Mouse (Mus musculus) MEL (cell line): ENCODE data around the gene Narf. TPM values are rescaled to one million over a fixed set of nuclear protein-coding genes. Genes with fewer than 3 reads are reported as not detected.

Source experiments
- DNase-seq: peaks from one replicate; pipeline ENCODE4 v3.0.0; 2011; ENCODE audit warnings: low read depth, low spot score
- H3K27ac ChIP-seq: 2 replicates; pipeline ENCODE4 v1.5.1; 2012; ENCODE audit warnings: low read depth, mild to moderate bottlenecking, control low read depth, low read length, moderate library complexity; ENCODE audit not compliant: control insufficient read depth
- H3K27me3 ChIP-seq, 2 experiments: fragments of 150-350 bp in 1 of 2; sonication (generic) in 1 of 2; 2 replicates each; pipeline ENCODE4 v1.6.1; 2012; ENCODE audit warnings: low read length in 2 of 2, mild to moderate bottlenecking in 2 of 2, improper control_type of control experiment in 1 of 2, moderate library complexity in 1 of 2; ENCODE audit not compliant: insufficient read depth in 2 of 2, control insufficient read depth in 1 of 2
- H3K36me3 ChIP-seq, 2 experiments: 2 replicates each; pipeline ENCODE4 v1.6.1; 2012 to 2014; ENCODE audit warnings: low read length in 2 of 2, improper control_type of control experiment in 1 of 2, inconsistent platforms in 1 of 2, mild to moderate bottlenecking in 1 of 2; ENCODE audit not compliant: insufficient read depth in 2 of 2, control insufficient read depth in 1 of 2
- H3K4me1 ChIP-seq, 2 experiments: fragments of 150-350 bp in 1 of 2; sonication (generic) in 1 of 2; 2 replicates each; pipeline ENCODE4 v1.6.1; 2012; ENCODE audit warnings: low read length in 2 of 2, improper control_type of control experiment in 1 of 2, mild to moderate bottlenecking in 1 of 2; ENCODE audit not compliant: insufficient read depth in 2 of 2, control insufficient read depth in 1 of 2
- H3K4me3 ChIP-seq, 2 experiments: fragments of 150-350 bp in 1 of 2; sonication (generic) in 1 of 2; 2 replicates each; pipeline ENCODE4 v1.5.1; 2012; ENCODE audit warnings: low read depth in 2 of 2, low read length in 2 of 2, mild to moderate bottlenecking in 2 of 2, moderate library complexity in 2 of 2, control low read depth in 1 of 2, improper control_type of control experiment in 1 of 2; ENCODE audit not compliant: control insufficient read depth in 1 of 2, insufficient read depth in 1 of 2
- H3K79me2 ChIP-seq: 2 replicates; pipeline ENCODE4 v1.6.1; 2012; ENCODE audit warnings: mild to moderate bottlenecking, low read length, moderate library complexity; ENCODE audit not compliant: control insufficient read depth, poor library complexity, insufficient read depth
- H3K9ac ChIP-seq: 2 replicates; pipeline ENCODE4 v1.6.1; 2012; ENCODE audit warnings: low read depth, mild to moderate bottlenecking, control low read depth, low read length, moderate library complexity; ENCODE audit not compliant: control insufficient read depth, poor library complexity, severe bottlenecking
- H3K9me3 ChIP-seq: fragments of 150-350 bp; sonication (generic); replicated peaks from 2 replicates; pipeline ENCODE4 v1.6.1; 2012; ENCODE audit warnings: mild to moderate bottlenecking, low read length, improper control_type of control experiment, moderate library complexity; ENCODE audit not compliant: insufficient read depth
- BHLHE40 ChIP-seq: IDR thresholded peaks from 2 replicates; pipeline ENCODE4 v1.6.1; 2012; ENCODE audit warnings: low read depth, mild to moderate bottlenecking, inconsistent platforms, low read length, improper control_type of control experiment, borderline replicate concordance
- CHD1 ChIP-seq: IDR thresholded peaks from 2 replicates; pipeline ENCODE4 v1.6.1; 2012; ENCODE audit warnings: low read depth, mild to moderate bottlenecking, inconsistent platforms, low read length, improper control_type of control experiment
- CTCF ChIP-seq, 3 experiments: IDR thresholded peaks in 2 of 3; conservative IDR thresholded peaks in 1 of 3; 2 replicates each; pipeline ENCODE4 v1.5.1; 2011 to 2012; ENCODE audit warnings: low read length in 3 of 3, low read depth in 2 of 3, mild to moderate bottlenecking in 2 of 3, improper control_type of control experiment in 1 of 3, inconsistent platforms in 1 of 3, mixed read lengths in 1 of 3, moderate library complexity in 1 of 3; ENCODE audit not compliant: control insufficient read depth in 1 of 3, insufficient read depth in 1 of 3, poor library complexity in 1 of 3, severe bottlenecking in 1 of 3
- E2F4 ChIP-seq: IDR thresholded peaks from 2 replicates; pipeline ENCODE4 v1.6.1; 2011; ENCODE audit warnings: low read depth, low read length, improper control_type of control experiment, borderline replicate concordance
- ELF1 ChIP-seq: IDR thresholded peaks from 2 replicates; pipeline ENCODE4 v1.6.1; 2014; ENCODE audit warnings: low read depth, mild to moderate bottlenecking, inconsistent platforms, low read length, improper control_type of control experiment, moderate library complexity
- GABPA ChIP-seq: IDR thresholded peaks from 2 replicates; pipeline ENCODE4 v1.6.1; 2012; ENCODE audit warnings: low read depth, mild to moderate bottlenecking, inconsistent platforms, low read length, improper control_type of control experiment, moderate library complexity
- GATA1 ChIP-seq: IDR thresholded peaks from 2 replicates; pipeline ENCODE4 v1.6.1; 2011; ENCODE audit warnings: low read depth, low read length, improper control_type of control experiment
- HCFC1 ChIP-seq: IDR thresholded peaks from 2 replicates; pipeline ENCODE4 v1.6.1; 2012; ENCODE audit warnings: low read depth, mild to moderate bottlenecking, inconsistent platforms, low read length, improper control_type of control experiment, moderate library complexity
- KAT2A ChIP-seq: conservative IDR thresholded peaks from 2 replicates; pipeline ENCODE4 v1.6.1; 2012; ENCODE audit warnings: low read depth, low read length, improper control_type of control experiment, inconsistent platforms
- MAZ ChIP-seq: IDR thresholded peaks from 2 replicates; pipeline ENCODE4 v1.6.1; 2012; ENCODE audit warnings: low read depth, mild to moderate bottlenecking, inconsistent platforms, low read length, improper control_type of control experiment
- MXI1 ChIP-seq: IDR thresholded peaks from 2 replicates; pipeline ENCODE4 v1.6.1; 2011; ENCODE audit warnings: mild to moderate bottlenecking, low read depth, low read length, improper control_type of control experiment
- MYB ChIP-seq: IDR thresholded peaks from 2 replicates; pipeline ENCODE4 v1.6.1; 2011; ENCODE audit warnings: mild to moderate bottlenecking, low read depth, low read length, improper control_type of control experiment
- MYC ChIP-seq: IDR thresholded peaks from 2 replicates; pipeline ENCODE4 v1.6.1; 2011; ENCODE audit warnings: low read depth, mild to moderate bottlenecking, low read length, improper control_type of control experiment, moderate library complexity
- NRF1 ChIP-seq: IDR thresholded peaks from 2 replicates; pipeline ENCODE4 v1.6.1; 2014; ENCODE audit warnings: low read depth, mild to moderate bottlenecking, inconsistent platforms, low read length, improper control_type of control experiment, moderate library complexity; ENCODE audit not compliant: poor library complexity, insufficient read depth, severe bottlenecking
- POLR2AphosphoS5 ChIP-seq: IDR thresholded peaks from 2 replicates; pipeline ENCODE4 v1.6.1; 2012; ENCODE audit warnings: low read depth, borderline replicate concordance, mild to moderate bottlenecking, inconsistent platforms, low read length, moderate library complexity, mixed read lengths
- RAD21 ChIP-seq: IDR thresholded peaks from 2 replicates; pipeline ENCODE4 v1.6.1; 2011; ENCODE audit warnings: mild to moderate bottlenecking, low read depth, low read length, improper control_type of control experiment
- RCOR1 ChIP-seq: IDR thresholded peaks from 2 replicates; pipeline ENCODE4 v1.6.1; 2012; ENCODE audit warnings: low read depth, mild to moderate bottlenecking, inconsistent platforms, low read length, improper control_type of control experiment
- SIN3A ChIP-seq: IDR thresholded peaks from 2 replicates; pipeline ENCODE4 v1.6.1; 2012; ENCODE audit warnings: low read length, improper control_type of control experiment, inconsistent platforms
- SMC3 ChIP-seq: IDR thresholded peaks from 2 replicates; pipeline ENCODE4 v1.6.1; 2011; ENCODE audit warnings: low read depth, low read length, improper control_type of control experiment
- TAL1 ChIP-seq: IDR thresholded peaks from 2 replicates; pipeline ENCODE4 v1.6.1; 2012; ENCODE audit warnings: mild to moderate bottlenecking, inconsistent platforms, low read length, moderate library complexity, mixed read lengths
- TBP ChIP-seq: IDR thresholded peaks from 2 replicates; pipeline ENCODE4 v1.8.0; 2011; ENCODE audit warnings: low read depth, low read length, improper control_type of control experiment
- TCF12 ChIP-seq: IDR thresholded peaks from 2 replicates; pipeline ENCODE4 v1.6.1; 2014; ENCODE audit warnings: low read depth, mild to moderate bottlenecking, inconsistent platforms, low read length, improper control_type of control experiment, moderate library complexity
- USF1 ChIP-seq: IDR thresholded peaks from 2 replicates; pipeline ENCODE4 v1.6.1; 2014; ENCODE audit warnings: low read depth, mild to moderate bottlenecking, inconsistent platforms, low read length, improper control_type of control experiment, moderate library complexity
- ZC3H11A ChIP-seq: IDR thresholded peaks from 2 replicates; pipeline ENCODE4 v1.6.1; 2012; ENCODE audit warnings: low read depth, mild to moderate bottlenecking, inconsistent platforms, low read length, improper control_type of control experiment
- ZKSCAN1 ChIP-seq: IDR thresholded peaks from 2 replicates; pipeline ENCODE4 v1.6.1; 2012; ENCODE audit warnings: low read depth, mild to moderate bottlenecking, inconsistent platforms, low read length, improper control_type of control experiment, moderate library complexity
- ZMIZ1 ChIP-seq: IDR thresholded peaks from 2 replicates; pipeline ENCODE4 v1.6.1; 2012; ENCODE audit warnings: low read depth, mild to moderate bottlenecking, inconsistent platforms, low read length, improper control_type of control experiment, moderate library complexity
- ZNF384 ChIP-seq: IDR thresholded peaks from 2 replicates; pipeline ENCODE4 v1.6.1; 2012; ENCODE audit warnings: low read depth, mild to moderate bottlenecking, inconsistent platforms, low read length, improper control_type of control experiment
- polyA plus RNA-seq, 2 experiments: library from polyadenylated mRNA; stranded (reverse) in 1 of 2; unstranded in 1 of 2; fragments of >175 nt in 1 of 2; fragments of >200 nt in 1 of 2; gene quantifications; 2 replicates each; pipeline versions ENCODE4 v1.2.1 to v1.2.4; 2012; ENCODE audit warnings: low replicate concordance in 2 of 2, low read depth in 1 of 2; ENCODE audit not compliant: insufficient read length in 2 of 2, insufficient read depth in 1 of 2, missing spikeins in 1 of 2
- total RNA-seq: library from RNA; depleted of rRNA; stranded (reverse); fragments of 300-350 nt; gene quantifications from 2 replicates; pipeline ENCODE4 v1.2.3, GENCODE M21; 2012

The Narf gene
- total and polyA plus RNA-seq, 3 experiments: 31.9 to 44.9 TPM; not detected in 1

DNA sequence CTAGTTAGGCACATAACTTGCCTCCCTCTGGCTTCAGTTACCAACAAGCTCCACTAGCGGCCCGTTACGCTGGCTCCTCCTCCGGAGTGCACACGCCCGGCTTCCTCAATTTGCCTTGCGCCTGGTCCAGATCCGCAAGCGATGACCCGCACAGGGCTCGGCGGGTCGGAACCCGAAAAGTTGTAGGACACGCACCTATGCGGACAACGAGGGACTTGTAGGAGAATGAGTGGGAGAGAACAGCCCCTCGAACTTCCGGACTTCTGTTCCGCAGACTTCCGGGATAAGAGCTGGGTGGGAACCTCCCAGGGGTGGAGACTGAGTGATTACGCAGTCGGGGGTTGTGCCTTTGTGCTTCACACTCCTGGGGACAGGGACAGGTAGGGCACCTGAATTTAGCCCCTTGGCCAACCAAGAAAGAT lies 8.0 kb upstream of the Narf start, which contains the start of gene Cybc1 (continued):
- no peak for TF ChIP-seq POLR2AphosphoS5
- no peak for TF ChIP-seq CHD1
- no peak for TF ChIP-seq TAL1
- TF ChIP-seq CTCF (IDR thresholded peaks at IDR 0.05 in 2 of 3, conservative IDR thresholded peaks at IDR 0.05 in 1 of 3; ENCODE audit: control insufficient read depth in 1 of 3, insufficient read depth in 1 of 3, low read depth in 2 of 3, low read length in 3 of 3, poor library complexity in 1 of 3, severe bottlenecking in 1 of 3): no peak
- TF ChIP-seq ZMIZ1: no peak
- peak; percentile 74 for TF ChIP-seq HCFC1
- no peak for TF ChIP-seq BHLHE40
- peak; percentile 99 for TF ChIP-seq ELF1
- TF ChIP-seq MYC: 0 out of 2 replicates have a peak, but pooled peaks have one; percentile 25
- TF ChIP-seq SIN3A: peak; percentile 93
- TF ChIP-seq RAD21: no peak
- TF ChIP-seq TBP: no peak; the same call in none of the 2 replicates
- no peak for TF ChIP-seq RCOR1
- TF ChIP-seq, all 39 proteins: peak for 13

DNA sequence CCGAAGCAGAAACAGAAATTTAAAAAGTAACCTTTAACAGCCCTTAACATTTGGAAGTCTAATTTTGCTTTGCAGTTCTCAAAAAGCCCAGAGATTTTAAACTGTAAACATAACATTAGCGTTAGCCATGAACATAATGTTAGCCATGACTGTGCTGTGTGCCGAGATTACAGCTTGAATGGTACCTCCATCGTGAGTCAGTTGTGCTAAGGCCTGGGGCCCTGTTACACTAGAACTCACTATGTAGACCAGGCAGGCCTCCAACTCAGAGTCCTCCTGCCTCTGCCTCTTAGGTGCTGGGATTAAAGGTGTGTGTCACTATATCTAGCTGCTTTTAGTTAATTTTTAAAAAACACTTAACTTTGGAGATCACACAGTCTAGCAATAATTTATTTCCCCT lies 5.9 kb upstream of the Narf start:
- Histone ChIP-seq H3K36me3 (peaks cover 2 to 41% of the 10 kb centered on the region in 2 experiments; a peak in 2 of 4 replicates), H3K4me3 (no peak overlapping the region), H3K4me1 (peaks cover 27% of the 10 kb centered on the region in 2 experiments), H3K27me3 (no peaks in the 10 kb centered on the region), H3K9ac (no peak overlapping the region), H3K79me2 (peaks cover 14% of the 10 kb centered on the region), H3K27ac (peak overlapping the region; percentile 69; the same call in 1 of the 2 replicates), H3K9me3 (no peaks in the 10 kb centered on the region)
- no peak for DNase-seq
- TF ChIP-seq TBP: peak; percentile 55; the same call in 1 of the 2 replicates
- TF ChIP-seq MXI1: no peak
- TF ChIP-seq KAT2A: no peak
- TF ChIP-seq ZMIZ1: peak; percentile 11; the same call in 1 of the 2 replicates
- TF ChIP-seq ELF1: no peak

DNA sequence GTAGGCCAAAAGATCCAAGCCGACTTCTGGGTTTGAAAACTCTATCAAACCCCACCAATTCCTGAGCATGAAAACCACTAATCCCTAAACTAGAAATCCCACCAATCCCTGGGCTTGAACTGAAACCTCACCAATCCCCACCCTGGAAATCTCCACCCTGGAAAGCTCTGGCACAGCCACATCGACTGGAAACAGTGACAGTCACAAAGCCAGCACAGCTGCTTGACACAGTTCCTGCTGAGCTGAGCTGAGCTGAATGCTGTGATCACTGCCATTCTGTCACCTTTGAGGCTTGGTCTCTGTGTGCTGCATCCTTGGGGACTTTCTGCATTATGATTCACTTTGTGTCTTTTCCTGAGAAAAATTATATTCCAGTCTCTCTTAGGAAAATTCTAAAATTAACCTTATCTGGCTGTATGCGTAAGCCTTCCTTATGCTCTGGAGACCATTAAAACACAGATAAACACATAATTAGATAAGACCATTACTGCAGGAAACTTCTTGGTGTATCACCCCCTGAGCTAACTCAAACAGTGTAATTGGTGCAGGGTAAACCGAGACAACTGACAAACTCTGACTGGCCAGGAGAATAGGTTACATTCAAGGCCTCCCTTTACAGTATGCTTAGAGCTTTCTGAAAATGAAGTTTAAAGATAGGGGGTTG lies 5.3 kb upstream of the Narf start:
- peak; percentile 70 for DNase-seq
- peaks cover 27% of the 10 kb centered on the region in 2 experiments for H3K4me1 ChIP-seq
- peak overlapping the region; percentile 69 for H3K27ac ChIP-seq
- peaks cover under 1 to 41% of the 10 kb centered on the region in 2 experiments; a peak in 2 of 4 replicates for H3K36me3 ChIP-seq
- peak overlapping the region in 1 of 2 experiments; percentile 5; a peak in 1 of 4 replicates for H3K4me3 ChIP-seq
- peak overlapping the region; percentile 30 for H3K9ac ChIP-seq
- no peaks in the 10 kb centered on the region for H3K9me3 ChIP-seq
- H3K27me3 ChIP-seq: no peaks in the 10 kb centered on the region
- peaks cover 14% of the 10 kb centered on the region for H3K79me2 ChIP-seq
- no peak for TF ChIP-seq HCFC1
- no peak for TF ChIP-seq USF1
- no peak for TF ChIP-seq MYB
- TF ChIP-seq ZMIZ1: no peak
- TF ChIP-seq SIN3A: peak; percentile 70
- no peak for TF ChIP-seq ELF1
- no peak for TF ChIP-seq TBP
- TF ChIP-seq ZKSCAN1: no peak
- TF ChIP-seq TCF12: peak; percentile 73; the same call in 1 of the 2 replicates
- TF ChIP-seq NRF1: no peak
- TF ChIP-seq E2F4: no peak
- no peak for TF ChIP-seq GABPA
- TF ChIP-seq MAZ: 0 out of 2 replicates have a peak, but pooled peaks have one; percentile 19
- TF ChIP-seq SMC3: no peak
- TF ChIP-seq ZNF384: no peak
- TF ChIP-seq GATA1: peak; percentile 96
- TF ChIP-seq TAL1: no peak
- no peak for TF ChIP-seq ZC3H11A
